Mouse (Mus musculus): ENCODE measurements at regions not wholly inside any gene's neighbourhood (a gene's known extent, or its start where the extent isn't known, plus 50 kb on each side); places are given as distances from the start of the nearest gene placed in this dataset.

DNA sequence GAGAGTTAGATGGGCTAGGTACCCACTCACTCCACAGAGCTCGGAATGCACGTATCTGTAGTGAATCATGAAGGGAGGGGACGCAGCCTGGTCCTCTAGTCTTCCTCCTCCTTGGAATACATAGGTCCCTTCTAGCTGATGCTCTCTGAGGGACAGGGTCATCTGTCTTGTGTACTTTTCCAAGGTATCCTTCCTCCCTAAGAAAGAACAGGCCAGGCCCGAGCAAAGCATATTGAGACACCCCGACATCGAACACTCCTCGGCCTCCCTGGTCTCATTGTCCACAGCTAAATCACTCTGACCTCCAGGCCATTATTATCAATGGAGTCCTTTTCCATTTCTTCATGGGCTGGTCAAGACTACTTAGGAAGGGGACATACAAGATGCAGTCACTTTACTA is 222.5 kb downstream of the Zfp36l1 start:
- TF ChIP-seq CTCF (IDR thresholded peaks at IDR 0.05) (no peak), EP300 (IDR thresholded peaks at IDR 0.05) (no peak)

Data from lung, postnatal 0 days (tissue).